Mouse (Mus musculus): ENCODE measurements at regions not wholly inside any gene's neighbourhood (a gene's known extent, or its start where the extent isn't known, plus 50 kb on each side); places are given as distances from the start of the nearest gene placed in this dataset.

DNA sequence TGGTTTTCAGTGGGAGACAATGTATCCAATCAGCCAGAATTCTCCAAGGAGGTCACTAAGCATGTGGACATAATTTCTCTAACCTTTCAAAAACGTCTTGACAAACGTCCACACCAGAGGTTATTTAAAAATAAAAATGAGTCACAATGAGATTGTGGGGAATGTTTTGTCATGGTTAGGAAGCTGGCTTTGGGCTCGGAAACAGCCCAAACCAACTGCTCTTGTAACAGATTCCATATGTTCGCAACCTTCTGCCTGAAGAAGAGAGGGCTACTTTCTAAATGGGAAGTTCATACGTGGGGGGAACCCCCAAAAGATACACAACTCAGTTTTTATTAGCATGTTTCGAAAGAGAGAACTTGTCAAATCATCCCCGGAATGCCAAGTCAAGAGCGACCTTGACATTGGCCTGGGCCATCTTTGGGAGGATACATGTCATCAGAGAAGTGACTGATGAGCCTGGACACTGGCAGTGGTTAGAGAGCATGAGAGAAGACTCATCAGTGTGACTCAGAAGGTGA, 111.6 kb upstream of the Pik3r1 start:
- DNase-seq (ENCODE audit: low spot score) = no peak

DNA sequence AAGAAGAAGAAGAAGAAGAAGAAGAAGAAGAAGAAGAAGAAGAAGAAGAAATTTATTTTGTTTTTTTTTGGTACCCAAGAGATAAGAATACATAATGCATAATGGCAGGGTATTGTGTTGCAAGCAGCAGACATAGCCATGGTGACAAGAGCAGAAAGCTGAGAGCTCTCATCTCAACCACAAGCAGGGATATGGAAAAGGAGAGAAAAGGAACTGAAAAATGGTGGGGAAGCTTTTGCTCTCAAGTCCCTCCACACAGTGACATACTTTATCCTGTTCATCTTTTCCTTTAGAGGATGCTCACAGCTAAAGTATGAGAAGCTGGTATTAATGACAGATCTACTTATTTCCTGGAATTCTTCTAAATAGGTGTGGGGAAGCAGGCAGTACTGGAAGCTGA, 115.2 kb upstream of the Pik3r1 start:
- no peak for DNase-seq (ENCODE audit: low spot score)

DNA sequence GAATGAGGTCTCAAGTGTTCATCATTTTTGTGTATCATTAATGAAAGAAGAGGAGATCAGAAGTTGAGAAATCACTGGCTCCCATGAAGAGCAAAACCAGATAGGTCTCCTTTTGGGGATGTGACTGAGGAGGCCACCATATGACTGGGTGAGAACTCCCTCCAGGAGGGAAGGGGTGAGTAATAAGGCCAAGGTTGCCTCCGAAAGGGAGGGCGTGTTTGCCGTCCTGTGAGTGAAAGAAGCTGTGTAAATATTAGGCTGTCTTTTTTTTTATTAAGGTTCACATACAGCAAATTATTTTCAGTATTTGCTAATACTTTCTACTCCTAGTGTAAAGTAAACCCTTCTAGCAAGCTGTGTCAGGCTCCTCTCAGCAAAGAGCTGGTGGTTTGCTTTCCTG, 116.7 kb upstream of the Pik3r1 start:
- DNase-seq (ENCODE audit: low spot score) = no peak

DNA sequence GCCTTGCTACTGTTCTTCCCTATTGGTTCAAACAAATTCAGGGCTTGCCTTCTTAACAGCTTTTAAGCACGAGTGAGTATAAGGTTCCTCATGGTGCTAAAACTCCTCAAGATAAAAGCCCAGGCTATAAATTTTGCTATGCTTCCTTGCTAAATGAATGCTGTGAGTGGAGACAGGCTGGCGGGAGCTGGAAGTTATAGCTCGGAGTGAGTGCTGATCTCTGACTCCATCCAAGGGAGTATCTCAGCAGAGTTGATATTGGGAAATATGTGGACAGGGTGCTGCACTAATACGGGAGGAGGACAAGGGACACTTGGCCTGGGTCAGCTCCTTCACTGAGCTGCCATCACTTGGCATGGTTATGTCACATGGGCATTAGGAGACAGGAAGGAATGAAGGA, 123.5 kb upstream of the Pik3r1 start:
- no peak for DNase-seq (ENCODE audit: low spot score)

DNA sequence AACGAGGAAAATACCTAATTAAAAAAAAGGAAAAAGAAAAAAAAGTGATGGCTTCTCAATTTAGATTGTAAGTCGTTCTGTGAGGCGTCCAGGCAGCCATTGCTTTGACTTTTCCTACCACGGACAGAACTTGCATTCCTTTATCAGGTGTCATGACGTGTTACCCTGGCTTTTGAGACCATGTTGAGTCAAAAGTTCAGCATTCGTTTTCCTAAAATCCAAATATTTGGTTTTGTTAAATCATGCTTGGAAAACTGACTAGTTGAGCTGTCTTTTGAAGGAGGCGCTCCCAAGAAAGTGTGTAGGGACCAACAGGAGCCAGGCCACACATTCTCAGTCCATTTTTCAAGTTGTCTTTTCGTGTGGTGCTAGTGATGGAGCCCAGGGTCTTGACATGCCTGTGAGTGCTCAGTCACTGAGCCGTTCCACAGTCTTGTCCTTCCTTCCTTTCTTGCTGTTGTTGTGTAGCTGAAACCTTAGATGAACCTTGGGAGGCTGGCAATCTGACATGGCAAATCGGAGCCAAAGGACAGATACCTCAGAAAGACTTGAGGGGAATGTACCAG, 125.1 kb upstream of the Pik3r1 start:
- DNase-seq (ENCODE audit: low spot score) = no peak

GRCm38 (mm10) chr13:101895161-101895560, 127.1 kb upstream of the Pik3r1 start:
- DNase-seq (ENCODE audit: low spot score) = no peak

DNA sequence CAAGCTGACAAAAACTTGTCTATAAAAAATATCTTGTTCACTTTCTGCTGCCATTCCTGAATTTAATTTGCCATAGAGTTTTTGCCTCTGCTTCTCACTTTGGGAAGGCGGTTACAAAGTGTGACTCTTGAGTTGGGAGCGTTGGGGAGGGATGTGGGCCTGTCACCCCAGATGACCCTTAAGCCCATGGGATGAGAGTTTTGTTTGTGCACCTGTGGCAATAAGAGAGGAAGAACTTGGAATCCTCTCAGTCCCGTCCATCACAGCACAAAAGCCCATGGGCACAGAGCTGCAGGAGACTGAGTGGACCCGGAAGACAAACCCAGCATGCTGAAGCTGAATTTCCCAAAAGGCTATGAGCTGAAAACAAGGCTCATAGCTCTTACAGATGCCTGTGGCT, 127.7 kb upstream of the Pik3r1 start:
- DNase-seq (ENCODE audit: low spot score) = no peak

GRCm38 (mm10) chr13:101896946-101897345, 128.9 kb upstream of the Pik3r1 start:
- DNase-seq (ENCODE audit: low spot score) = no peak

DNA sequence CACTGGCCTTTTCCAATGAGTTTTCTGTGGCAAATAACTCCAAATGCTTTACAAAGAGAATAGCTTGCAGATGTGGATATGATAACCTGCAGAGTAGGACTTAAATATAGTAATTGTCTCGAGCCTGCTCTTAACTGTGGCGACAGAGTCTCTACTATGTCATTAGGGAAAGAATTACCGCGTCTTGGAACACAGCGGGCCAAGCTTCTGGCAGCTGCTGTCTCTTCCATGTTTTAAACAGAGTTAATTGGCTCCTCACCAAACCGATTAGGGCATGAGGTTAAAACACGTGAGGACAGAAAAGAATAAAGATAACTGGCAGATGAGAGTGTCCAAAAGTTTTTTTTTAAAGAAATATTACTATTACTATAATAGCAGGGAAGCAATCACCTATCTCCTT, 134.2 kb upstream of the Pik3r1 start:
- DNase-seq (ENCODE audit: low spot score) = no peak

DNA sequence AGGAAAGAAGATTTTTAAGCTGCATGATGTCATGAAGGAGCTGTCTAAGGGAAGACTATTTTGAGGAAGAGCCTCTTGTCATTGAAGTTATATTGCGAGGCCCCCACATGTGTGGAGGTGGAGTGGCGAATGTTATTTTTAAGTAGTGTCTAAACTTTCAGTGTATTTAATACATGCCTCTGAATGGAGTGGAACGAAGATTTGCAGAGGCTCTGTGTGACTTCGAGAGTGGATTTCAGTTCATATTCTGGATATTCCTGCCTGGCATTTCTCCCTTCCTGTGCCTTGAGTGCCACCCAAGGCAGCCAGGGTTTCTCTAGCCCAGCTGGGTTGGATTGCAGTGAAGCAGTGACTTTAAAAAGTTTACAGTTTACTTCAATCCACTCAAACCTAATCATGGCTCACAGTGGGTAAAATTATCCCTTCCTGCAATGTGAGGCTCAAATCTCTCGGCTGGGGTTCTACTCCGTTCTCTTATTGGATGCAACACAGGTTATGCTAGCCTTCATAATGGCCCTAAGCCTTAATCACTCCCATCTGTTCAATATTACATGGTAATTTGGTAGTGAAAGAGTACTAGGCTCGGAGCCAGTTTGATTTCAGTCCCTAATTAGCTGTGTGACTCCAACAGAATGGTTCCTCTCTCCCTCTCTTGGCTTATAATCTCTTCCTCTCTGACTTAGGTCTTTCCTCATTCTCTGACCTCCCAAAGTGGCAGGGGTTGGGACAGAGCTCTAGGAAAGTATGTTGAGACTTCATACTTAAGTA, 138.1 kb upstream of the Pik3r1 start:
- DNase-seq (ENCODE audit: low spot score) = no peak

GRCm38 (mm10) chr13:101909026-101909425, 141.0 kb upstream of the Pik3r1 start:
- DNase-seq (ENCODE audit: low spot score) = no peak

GRCm38 (mm10) chr13:101910687-101911086, 142.7 kb upstream of the Pik3r1 start:
- no peak for DNase-seq (ENCODE audit: low spot score)

DNA sequence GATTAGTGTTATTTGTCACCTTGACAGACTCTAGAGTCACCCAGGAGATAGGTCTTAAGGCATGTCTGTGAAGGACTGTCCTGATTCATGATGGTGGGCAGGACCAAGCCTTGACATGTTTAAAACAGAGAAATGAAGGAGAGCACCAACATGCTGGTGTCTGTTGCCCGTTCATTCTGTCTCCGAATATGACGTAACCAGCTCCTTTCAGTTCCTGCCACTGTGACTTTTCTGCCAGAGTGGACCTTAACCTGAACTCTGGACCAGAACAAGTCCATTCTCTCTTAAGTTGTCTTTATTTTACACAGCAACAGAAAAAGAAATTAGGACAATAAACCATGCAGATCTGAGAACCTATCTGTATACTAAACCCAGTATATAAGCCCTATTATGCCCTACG, 146.1 kb upstream of the Pik3r1 start:
- no peak for DNase-seq (ENCODE audit: low spot score)

DNA sequence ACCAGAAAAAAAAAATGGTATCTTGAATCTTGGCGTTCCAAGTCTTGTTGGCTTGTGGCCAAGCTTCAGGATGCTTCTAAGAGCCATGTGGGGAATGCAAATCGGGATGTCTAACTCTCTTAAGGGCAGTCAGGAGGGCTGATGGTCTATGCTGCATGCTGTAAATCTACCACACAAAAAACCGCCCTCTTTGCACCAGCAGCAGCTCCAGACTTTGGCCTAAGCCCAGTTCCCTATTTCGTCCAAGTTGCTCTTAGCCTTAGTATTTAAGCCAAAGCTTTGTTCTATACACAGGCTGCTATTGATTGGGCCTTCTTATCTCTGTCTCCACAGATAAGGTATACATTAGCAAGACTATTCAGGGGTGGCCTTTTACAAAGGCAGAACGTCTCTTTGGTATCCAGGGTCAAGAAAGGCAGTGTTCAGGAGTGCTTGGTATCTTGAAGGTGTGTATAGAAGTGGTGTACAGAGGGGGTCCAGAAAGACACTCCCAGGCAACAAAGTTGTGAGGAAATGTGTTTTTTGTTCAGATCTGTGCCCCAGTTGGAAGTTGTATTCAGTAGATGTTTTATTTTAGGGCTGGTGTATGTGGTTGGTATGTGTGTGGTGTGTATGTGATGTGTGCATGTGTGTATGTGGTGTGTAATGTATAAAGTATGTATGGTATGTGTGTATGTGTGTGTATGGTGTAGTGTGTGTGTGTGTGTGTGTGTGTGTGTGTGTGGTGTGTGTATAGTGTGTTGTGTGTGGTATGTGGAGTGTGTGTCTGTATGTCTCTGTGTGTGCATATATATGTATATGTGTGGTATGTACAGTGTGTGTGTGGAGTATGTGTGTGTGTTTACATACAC, 146.9 kb upstream of the Pik3r1 start:
- no peak for DNase-seq (ENCODE audit: low spot score)

GRCm38 (mm10) chr13:101915542-101915941, 147.5 kb upstream of the Pik3r1 start:
- no peak for DNase-seq (ENCODE audit: low spot score)

DNA sequence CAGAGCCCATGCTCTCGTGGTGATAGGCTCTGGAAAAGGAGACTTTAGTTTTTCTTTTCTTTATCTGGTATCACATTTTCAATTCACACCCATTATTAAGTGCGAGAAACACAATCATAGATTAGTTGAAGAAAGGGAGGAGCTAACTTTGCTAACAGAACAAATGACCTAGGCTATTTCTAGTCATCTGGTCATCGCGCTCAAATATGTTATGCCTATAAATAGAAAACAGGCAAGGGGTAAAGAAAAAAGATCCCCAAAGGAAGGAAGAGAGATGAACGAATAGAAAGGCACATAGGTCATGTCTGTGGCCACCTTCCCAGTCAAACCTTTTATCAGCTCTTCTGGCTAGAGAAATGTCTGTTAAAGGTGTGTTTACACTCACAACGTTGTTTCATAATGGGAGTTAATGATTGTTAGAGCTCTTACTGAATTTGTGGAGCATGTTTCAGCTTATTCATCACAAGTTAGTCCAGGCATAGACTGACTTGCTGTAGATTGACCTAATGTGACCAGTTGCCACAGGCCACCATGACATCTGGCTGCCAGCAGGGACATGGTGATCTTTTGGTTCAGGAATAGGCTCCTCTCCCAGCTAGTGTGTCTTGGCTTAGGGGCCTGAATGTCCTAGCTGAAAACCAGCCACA, 148.1 kb upstream of the Pik3r1 start:
- DNase-seq (ENCODE audit: low spot score) = no peak

- peak; percentile 61 for DNase-seq (ENCODE audit: low spot score)
Measured at GRCm38 (mm10) chr13:101916876-101917275, 148.9 kb upstream of the Pik3r1 start.

GRCm38 (mm10) chr13:101918185-101918584, 150.2 kb upstream of the Pik3r1 start:
- no peak for DNase-seq (ENCODE audit: low spot score)

- no peak for DNase-seq (ENCODE audit: low spot score)
Measured at GRCm38 (mm10) chr13:101919266-101919665, 151.2 kb upstream of the Pik3r1 start.

GRCm38 (mm10) chr13:101920384-101920783, 152.4 kb upstream of the Pik3r1 start:
- DNase-seq (ENCODE audit: low spot score) = no peak

GRCm38 (mm10) chr13:101924637-101925036, 156.6 kb upstream of the Pik3r1 start:
- no peak for DNase-seq (ENCODE audit: low spot score)

- DNase-seq (ENCODE audit: low spot score) = no peak
Measured at GRCm38 (mm10) chr13:101931264-101931663, 163.2 kb upstream of the Pik3r1 start.
